Mouse (Mus musculus) monocyte, adult 5-6 weeks (primary cell): ENCODE measurements at regions not wholly inside any gene's neighbourhood (a gene's known extent, or its start where the extent isn't known, plus 50 kb on each side); places are given as distances from the start of the nearest gene placed in this dataset.
"Not testable (repeated sequence)": the region's sequence is repeated elsewhere in the genome, so short reads cannot be mapped to it uniquely, and the experiment has no call there.

ENCODE experiments used
- ATAC-seq: fragments of 153-309, 156-312 bp; replicated peaks from 2 replicates; pipeline ENCODE4 v1.8.0; 2017; ENCODE audit warnings: mild to moderate bottlenecking; ENCODE audit not compliant: low TSS enrichment, insufficient number of reproducible peaks, severe bottlenecking, poor library complexity, low FRiP score

DNA sequence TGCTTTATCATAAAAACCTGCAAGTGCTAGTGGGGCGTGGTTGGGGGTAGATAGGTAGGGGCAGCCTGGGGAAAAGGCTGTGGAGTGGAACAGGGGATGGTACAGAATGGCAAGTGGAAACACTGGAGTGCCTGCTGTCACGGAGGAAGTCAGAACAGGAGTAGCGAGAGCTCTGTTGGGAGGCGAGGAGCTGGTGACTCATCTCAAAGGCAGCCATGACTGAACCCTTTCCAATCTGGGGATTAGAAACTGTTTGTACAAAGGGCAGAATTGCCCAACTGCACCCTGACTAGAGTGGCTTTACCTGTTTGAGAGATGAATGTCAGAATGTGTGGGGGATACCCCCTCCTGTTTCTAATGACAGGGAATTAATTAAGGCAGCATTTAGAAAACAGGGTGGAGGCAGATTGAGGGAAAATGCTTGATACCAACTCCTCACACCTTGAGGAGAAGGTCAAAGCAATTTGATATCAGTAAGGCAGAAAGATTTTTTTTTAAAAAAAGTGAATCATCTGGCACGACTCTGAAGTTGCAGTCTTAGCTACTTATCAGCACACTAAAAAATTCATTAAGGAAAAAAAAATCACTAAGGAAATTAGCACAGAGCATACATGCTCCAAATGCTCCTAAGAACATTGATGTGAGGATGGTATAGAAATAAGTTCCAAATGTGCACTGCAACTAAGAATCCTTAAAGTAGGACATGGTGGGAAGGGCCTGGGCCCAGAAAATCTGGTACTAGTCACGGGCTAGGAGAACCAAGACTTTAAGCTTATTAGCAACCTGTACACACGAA lies 54.7 kb upstream of the Usp25 start:
- ATAC-seq = no peak

DNA sequence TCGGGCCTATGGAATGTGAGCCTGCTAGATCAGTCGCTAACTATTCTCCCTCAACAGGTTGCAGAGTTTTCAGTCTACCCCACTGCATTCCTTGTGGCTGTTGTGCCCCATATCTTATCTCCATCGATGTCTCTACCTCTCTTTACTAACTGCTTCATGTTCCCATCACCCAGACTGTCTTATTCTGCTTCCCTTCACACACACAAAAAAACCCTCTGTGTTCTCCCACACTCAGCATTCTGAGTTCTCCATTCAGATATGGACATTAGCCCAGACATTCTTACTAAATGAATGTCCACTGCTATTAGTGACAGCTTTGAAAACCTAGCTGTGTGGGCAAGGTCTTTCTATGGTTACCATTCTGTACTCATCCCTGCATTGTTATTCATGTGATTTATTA lies 56.0 kb upstream of the Usp25 start:
- no peak for ATAC-seq

DNA sequence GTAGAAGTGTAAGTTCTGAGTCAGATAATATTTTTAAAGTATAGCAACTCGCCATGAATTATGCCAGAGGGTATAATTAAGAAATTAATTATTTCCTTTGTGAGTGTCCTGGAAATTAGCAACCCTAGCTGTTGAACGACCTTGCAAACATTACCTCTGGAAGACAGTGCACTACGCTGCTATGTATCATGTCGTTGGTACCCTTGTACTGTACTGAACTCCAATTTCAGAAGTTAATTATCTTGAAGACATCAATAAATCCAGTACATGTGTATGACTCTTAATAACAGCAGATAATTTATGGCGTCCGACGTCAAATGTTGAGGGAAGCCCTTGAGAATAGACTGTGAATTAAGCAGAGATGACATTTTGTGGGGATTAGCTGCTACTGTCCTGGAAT lies 56.4 kb upstream of the Usp25 start:
- ATAC-seq = no peak

DNA sequence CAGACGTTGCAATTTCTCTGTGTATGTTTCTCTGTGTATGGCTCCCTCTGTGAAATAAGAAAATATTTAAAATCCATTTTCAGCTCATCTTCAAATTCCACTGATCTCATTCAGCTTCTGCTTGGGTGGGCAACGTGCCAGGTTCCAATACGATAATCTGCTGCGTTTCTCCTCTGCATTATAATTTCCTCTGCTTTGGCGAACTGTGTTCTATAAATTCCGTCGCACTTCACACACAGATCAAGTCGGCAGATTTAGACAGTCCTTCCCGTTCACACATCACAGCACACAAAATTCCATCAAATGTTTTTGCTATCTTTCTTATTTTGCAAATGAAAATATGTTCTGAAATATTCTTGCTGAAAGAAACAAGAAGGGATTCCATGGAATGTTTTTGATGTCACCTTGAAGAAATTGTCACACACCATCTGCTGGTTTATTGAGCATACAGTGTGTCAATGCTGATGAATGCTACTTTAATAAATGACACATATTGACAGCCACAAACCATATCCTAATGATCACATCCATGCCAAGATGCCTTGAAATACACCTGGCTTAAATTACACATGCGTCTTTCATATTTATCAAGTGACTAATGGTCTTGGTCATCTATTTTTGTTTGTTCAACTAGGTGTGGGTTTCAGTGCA lies 62.5 kb upstream of the Usp25 start:
- ATAC-seq = no peak

DNA sequence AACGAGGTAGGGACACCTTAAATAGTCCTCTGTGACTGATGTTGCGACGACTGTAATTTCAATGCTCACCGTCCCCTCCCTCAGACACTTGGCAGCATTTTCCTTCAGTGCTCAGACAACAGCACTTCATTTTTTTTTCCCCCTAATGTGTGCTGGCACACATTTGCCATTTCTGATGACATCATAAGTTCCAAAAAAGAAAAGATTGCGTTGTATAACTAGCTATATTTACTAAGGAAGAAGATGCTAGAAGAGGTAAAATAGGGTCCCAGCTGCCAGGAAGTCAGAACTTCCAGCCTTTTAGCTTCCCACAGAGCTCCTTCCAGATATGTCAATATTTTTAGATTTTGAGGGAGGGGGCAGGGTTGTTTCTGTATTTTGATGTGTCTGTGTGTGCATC lies 66.5 kb upstream of the Usp25 start:
- no peak for ATAC-seq

DNA sequence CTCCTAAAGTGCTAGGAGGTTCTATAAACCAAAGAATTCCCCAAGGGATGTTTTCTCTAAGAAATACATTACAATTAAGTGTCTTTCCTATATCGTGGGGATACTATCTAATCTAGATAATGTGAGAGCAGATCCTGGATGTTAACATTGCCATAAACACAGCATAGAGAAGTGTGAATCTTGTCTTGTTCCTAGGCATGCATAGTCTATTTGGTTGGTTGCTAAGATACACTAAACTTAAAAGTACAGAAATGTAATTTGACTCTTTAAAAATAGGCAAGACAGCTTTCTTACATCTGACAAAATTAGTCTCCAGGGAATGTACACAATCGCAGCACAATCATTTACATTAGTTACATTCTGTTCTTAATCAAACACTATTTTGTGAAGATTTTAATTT lies 75.4 kb upstream of the Usp25 start:
- ATAC-seq = no peak

DNA sequence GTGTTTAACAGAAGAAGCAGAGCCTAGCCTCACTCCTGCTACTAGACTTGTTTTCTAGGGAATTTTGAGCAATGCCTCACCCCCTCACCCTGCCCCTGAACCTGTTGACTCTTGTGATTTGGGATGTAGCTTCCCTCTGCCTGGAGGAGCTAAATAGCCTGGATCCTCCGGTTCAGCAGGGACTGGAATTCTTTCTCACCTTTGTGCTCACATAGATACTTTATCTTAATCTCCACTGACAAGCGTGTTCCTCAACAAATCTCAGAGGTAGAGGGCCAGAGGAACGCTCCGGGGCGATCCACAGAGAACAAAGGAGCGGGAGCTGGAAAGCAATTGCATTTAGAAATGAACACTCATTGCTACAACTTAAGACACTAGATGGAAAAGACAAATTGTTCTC lies 85.6 kb upstream of the Usp25 start:
- ATAC-seq = no peak

DNA sequence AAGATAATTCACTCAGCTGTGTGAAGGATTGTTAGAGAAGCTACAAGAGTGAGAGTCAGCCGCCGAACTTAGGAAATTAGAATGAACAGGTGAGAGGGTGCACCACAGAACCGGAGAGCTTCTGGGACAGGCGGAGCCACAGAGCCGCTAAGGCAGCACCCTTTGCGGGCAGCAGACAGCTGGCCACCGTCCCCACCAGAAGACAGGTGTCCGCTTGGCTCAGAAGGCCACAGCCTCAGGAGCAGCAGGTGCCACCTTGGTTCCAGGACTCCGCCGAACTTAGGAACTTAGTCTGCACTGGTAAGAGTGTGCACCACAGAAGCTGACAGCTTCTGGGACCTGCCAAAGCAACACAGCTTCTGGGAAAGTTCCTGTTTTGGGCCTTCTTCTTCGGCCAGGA lies 93.4 kb upstream of the Usp25 start:
- ATAC-seq = not testable (repeated sequence)

DNA sequence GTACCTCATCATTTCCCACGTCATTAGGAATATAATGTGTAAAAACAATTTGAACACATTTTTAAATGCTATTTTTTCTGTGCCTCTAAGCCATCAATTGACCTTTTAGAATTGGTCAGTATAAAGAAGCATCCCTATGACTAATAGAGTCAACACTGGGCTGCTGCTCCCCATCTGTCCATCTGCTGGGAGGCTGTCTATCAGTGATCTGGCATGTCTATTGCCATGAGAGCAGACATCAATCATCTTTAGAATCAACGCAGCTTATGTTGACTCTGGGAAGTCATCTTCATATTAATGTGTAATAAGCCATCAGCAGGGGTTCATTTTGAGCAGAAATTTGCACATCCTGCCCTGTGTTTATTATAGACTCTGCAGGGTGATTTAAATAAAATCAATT lies 94.9 kb upstream of the Usp25 start:
- no peak for ATAC-seq

DNA sequence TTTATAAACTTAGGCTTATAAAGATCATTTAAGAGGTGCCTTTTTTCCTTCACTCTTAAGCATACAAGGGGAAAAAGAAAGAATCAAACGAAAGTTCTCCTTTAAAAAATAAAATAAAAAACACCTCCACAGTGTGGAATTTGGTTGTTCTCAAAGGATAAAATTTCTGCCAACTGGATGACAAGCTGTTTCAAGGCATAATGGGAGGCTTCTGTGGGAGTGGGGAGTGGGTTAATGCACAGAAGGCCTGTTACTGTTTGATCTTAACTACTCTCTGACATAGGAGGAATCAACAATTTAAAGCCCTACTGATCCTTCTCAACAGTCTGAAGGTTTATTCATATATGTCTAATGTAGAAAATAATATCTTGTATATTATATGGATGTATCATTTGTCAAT lies 99.2 kb upstream of the Usp25 start:
- ATAC-seq = no peak

DNA sequence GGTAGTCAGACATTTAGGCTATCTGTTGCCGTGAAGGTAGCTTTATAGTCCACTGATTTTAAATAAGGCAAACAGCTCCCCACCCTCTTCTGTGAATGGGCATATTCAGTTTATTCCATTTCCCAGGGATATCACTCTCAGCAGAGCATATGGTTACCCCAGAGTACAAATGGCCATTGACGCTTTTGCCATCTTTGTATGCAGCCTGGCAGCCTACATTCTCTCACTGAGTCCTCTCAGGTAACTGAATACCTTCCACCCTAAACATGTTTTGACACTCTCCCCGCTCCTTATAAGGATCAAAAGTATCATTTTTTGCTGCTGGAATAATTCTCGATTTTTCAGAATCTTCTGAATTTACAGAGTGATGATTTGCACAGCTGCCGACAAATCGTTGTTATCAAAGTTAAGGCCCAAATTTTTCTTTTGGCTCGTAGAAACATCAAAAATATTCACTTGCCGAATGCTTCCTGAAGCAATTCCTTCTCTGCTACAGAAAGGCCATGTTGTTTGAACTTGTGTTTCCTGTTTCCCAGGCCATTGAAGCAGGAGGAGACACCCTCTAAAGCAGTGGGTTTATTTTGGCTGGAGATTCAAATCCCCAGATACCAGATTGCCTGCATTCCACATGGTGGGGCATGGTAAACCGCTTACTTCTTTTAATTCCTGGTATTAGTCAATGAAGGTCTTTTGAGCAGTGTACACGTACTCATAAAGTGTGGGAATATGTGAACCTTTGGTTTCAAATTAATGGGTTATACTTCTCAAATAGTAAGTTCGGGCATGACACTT lies 108.1 kb upstream of the Usp25 start:
- no peak for ATAC-seq

DNA sequence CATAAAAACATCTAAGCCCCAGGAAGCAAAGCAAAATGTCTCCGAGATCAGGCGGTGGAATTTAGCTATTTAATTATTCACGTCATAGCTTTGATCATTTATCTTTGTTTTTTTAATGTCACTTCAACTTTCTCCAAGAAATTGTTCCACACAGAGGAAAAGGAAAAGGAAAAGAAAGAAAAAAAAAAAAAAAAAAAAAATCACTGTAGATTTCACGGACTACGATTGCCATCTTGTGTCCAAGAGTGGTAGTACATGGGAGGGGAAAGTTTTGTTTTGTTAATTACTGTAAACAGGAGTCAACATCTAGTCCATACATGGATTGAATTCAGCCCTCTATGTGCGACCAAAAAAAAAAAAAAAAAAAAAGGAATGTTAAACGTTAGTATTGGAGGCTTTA lies 114.4 kb upstream of the Usp25 start:
- ATAC-seq = no peak

DNA sequence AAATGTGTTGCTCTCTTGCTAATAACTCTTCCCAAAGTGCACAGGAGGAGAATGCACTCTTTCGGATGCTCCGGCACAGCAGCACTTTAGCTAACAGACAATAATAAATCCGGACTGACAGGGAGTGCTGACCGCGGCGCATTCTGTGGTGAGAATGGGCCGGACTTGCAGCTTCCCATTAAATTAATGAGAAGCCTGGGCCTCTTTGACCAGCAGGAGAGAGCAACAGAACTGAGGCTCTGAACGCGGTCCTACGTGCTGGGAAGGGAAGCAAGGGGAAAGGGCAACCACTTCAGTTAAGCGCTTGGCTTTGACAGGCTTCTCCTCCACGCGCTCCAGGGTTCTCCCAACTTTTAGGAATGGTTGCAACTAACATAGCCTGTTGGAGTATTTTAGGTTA lies 117.2 kb upstream of the Usp25 start:
- ATAC-seq = no peak

DNA sequence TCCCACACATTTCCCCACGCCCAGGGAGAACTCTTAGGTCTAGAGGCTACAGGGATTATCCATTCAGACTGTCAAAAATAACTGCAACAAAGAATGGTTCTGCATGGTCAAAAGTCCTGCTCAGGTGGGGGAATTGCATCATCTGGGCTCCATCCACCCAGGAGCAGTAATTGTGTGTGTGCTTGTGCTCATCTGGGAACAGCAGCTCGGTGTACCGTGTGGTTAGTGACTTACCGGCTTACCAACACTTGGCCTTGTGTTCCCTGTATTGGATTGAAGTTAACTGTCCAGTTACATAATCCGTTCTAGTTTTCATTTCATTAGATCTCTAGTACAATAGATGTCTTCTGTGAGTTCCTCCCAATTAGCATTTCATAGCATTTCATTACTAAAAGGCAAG lies 117.7 kb upstream of the Usp25 start:
- ATAC-seq = no peak

DNA sequence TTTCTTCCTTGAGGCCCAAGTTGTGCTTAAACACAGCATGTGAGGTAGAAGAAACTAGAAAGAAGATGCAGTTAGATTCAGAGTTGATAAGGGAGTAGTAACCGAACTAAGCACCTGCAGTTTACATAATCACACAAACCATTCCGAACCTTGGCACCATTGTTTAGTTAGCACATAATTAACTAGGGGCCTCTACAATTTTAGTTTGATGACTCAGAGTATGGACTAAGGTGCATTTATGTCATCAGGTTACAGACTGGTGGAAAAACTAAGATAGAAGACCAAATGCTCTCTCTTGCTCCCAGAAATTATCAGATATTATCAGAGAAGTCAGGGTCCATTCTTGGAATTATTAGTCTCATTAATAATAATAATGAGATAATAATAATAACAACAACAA lies 134.9 kb upstream of the Usp25 start:
- ATAC-seq = no peak

DNA sequence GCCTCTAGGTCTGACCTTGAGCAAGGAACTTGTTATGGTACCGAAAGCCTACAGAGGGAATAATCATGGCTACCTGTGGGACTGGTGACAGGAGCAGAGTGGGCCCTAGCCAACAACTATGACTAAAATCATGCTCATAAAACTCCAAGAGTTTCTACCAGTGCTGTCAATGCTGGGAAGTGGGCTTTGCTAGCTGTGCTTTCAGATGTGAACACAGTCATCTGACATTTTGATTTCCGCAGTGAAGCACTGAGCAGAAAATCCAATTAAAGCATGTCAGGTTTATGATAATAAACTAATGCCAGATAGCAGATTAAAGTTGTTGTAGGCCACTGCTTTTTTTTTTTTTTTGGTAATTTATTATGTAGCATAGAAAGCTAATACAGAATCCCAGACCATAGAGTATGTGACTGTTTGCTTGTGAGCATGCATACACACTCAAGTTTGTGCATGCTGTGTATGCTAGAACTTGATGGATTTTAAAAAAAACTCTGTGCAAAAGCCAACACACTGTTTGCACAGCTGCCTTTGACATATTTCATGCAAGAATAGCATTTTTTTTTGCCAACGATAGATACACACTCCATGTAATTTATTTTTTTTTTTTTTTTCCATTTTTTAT lies 138.0 kb upstream of the Usp25 start:
- no peak for ATAC-seq

DNA sequence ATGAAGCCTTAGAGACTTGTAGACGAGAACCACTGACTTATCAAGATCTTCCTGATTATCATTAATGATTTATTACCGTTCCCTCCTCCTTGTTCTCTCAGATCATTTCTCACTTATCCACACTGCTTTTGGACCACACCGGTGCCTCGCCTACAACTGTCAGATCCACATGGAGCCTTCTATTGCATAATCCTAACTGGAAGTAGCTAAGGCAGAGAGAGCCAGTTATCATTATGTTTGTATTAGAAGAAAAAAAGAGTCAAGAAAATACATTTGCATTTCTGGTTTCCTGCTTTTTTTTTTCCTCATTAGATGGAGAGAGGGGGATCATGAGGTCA lies 147.1 kb upstream of the Usp25 start:
- ATAC-seq = no peak

DNA sequence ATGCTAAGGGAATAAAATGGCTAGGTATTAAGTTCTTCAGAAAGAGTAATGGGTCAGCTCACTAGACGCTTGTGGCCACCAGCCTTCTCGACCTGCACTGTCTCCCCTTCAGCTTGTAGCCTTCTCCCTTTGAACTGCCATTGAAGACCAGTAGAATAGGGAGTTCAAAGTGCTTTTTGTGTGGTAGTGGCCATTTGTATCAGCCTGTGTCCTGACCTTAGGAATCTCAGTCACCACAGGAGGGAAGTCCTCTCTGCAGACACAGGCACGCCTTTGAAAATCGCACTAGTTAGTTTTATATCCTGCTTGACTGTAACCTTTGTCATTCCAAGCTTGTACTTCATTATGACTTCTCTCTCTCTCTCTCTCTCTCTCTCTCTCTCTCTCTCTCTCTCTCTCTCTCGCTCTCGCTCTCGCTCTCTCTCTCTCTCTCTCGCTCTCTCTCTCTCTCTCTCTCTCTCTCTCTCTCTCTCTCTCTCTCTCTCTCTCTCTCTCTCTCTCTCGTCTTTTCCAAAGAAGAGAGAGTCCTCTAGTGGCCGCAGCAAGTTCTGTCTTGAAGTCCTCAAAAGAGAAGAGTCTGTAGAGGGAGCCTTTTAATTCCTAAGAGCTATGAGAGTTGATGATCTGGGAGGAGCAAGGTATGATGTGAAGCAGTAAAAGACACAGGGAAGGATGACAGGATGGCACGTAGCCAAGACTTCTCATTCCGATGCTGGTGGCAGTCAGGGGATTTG lies 147.6 kb upstream of the Usp25 start:
- ATAC-seq = no peak

DNA sequence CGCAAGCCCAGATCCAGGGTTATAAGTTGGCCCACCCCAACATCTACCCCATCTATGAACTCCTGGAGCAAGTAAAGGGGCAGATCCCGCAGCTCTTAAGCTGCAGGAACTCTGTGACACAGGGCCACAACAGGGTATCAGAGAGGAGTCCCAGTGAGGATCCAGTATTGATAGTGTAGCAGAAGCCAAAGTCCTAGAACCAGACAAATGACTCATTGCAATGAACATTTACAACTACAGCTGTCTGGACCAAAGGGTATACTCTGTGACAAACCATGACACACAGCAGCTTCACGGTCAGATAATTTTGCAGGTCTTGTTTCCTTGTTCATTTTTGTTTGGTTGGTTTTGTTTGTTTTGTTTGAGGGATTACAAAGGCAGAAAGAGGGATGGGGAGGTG lies 149.1 kb upstream of the Usp25 start:
- no peak for ATAC-seq
